Mouse (Mus musculus): ENCODE data around the gene H2al1f.
"Not testable (repeated sequence)": the region's sequence is repeated elsewhere in the genome, so short reads cannot be mapped to it uniquely, and the experiment has no call there.

DNA sequence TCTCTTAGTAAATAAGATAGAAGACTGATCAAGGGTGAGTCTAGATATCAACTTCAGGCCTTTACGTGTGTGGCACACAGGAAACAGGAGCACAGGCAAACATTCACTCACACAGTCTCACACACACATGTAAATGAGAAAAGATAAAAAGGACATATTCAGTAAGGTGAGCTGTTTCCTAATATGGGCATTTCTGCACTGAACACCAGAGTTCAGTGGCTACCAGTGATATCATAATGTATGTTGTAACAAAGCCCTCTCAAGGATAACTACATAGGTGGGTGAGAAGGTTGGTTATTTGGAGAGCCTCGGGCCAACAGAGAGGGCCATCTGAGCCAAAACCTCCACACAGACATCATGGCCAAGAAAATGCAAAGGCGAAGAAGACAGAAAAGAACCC is 12.8 kb upstream of the H2al1f start, which contains the start of gene H2al1b:
- not testable (repeated sequence) for TF ChIP-seq E2F4 (IDR thresholded peaks at IDR 0.05; ENCODE audit: borderline replicate concordance, low read depth, low read length); POLR2A (IDR thresholded peaks at IDR 0.05; ENCODE audit: control insufficient read depth in 1 of 2, insufficient read depth in 1 of 2, low read depth in 1 of 2, low read length in 2 of 2, poor library complexity in 1 of 2); TCF12 (IDR thresholded peaks at IDR 0.05; ENCODE audit: low read depth, low read length); JUND (IDR thresholded peaks at IDR 0.05; ENCODE audit: low read depth, low read length); MAFK (IDR thresholded peaks at IDR 0.05; ENCODE audit: borderline replicate concordance, low read depth, low read length); CTCF (IDR thresholded peaks at IDR 0.05 in 2 of 3, conservative IDR thresholded peaks at IDR 0.05 in 1 of 3; ENCODE audit: control insufficient read depth in 1 of 3, insufficient read depth in 1 of 3, low read depth in 2 of 3, low read length in 3 of 3, poor library complexity in 1 of 3, severe bottlenecking in 1 of 3); GABPA (IDR thresholded peaks at IDR 0.05; ENCODE audit: low read depth, low read length); KAT2A (conservative IDR thresholded peaks at IDR 0.05; ENCODE audit: low read depth, low read length); MAZ (IDR thresholded peaks at IDR 0.05; ENCODE audit: low read depth, low read length); POLR2AphosphoS5 (IDR thresholded peaks at IDR 0.05; ENCODE audit: borderline replicate concordance, low read depth, low read length); POLR2AphosphoS2 (IDR thresholded peaks at IDR 0.05; ENCODE audit: low read length); ETS1 (IDR thresholded peaks at IDR 0.05; ENCODE audit: low read depth, low read length); MYC (IDR thresholded peaks at IDR 0.05; ENCODE audit: low read depth, low read length); MEF2A (IDR thresholded peaks at IDR 0.05; ENCODE audit: extremely low read depth, insufficient replicate concordance, low read depth, low read length, poor library complexity, severe bottlenecking)
